Mouse (Mus musculus): ENCODE data around the gene Tmem88b.
A peak's percentile ranks its signal among the peaks of the same experiment; 100 is the strongest.

Gene Tmem88b

GRCm38 (mm10) chr4:155785819-155786218, at the start of gene Tmem88b:
Gene Tmem88b, minus strand, starts transcription at chr4:155785874.
- DNase-seq (ENCODE audit: low spot score): no peak

DNA sequence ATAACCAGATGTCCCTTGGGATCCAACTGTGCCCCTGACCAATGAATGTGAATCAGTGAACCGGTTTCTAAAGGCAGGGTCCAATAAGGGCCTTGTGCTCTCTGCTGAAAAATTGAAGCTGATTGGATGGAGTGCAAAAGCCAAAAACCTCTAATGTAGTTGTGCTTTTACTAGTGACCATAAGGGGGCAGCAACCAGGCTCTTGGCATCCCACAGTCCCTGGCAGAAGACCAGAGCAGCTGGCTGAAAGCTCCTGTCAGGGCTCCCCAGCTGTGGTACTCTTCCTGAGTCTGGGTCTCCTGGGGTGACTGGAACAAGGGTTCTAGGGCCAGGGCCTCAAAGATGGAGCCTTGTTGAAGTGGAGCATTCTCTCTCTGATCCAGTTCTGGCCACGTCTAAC, 48.2 kb upstream of the Tmem88b start:
- DNase-seq (ENCODE audit: low spot score): peak; percentile 87

DNA sequence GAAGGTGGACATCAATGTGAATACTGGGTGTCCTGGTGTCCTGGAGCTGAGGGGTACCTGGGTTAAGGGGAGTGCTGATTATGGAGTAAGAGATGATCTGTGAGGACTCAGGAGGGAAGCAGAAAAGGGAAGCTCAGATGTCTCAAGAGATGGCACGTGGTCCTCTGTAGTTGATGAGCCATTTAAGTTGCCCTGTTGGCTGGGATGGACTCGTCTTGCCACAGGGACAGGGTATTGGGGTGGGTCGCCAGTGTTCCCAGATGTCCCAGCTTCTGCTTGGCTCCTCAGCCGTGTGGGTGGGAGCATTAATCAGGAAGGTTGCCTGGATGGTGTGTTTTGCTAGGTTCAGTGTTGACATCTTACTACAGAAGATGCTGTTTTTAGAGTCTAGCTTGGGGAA, 47.6 kb upstream of the Tmem88b start:
- DNase-seq (ENCODE audit: low spot score): no peak

DNA sequence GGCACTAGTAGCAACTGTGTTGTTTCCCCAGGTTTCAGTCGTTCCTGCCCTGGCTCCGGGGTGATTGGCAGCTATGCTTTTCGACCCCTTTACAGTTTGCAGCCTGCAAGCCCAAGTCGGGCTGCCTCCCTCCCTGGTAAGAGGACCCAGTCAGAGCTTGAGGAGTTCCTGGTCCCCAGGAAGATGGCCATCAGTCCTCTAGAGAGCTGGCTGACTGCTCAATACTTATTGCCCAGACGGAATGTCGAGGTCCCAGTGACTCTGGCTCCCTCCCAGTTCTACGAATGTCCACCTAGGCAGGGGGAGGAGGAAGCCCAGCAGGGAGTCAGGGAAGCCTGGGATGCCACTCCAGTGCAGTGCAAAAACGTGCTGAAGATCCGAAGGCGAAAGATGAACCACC, 46.6 kb upstream of the Tmem88b start:
- no peak for DNase-seq (ENCODE audit: low spot score)

DNA sequence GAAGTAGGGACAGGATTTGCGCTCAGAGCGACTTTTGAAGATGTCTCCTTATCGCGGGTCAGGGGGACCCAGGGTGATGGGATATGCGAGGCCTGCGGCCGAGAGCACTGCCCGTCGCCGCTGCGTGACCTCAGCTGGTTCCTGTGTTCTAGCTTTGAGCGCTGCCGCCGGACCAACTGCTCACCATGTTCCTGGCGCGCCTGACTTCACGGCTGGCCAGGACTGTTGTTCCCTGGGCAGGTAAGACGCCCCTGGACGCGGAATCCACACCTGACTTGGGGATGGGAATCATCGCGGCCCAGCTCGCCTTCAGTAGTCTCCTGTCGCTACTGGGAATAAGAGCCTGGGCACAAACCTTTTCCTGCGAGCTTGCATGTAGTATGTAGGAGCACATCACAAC, 46.2 kb upstream of the Tmem88b start:
- DNase-seq (ENCODE audit: low spot score): no peak

GRCm38 (mm10) chr4:155831205-155831766, 45.6 kb upstream of the Tmem88b start, which contains the start of gene Aurkaip1:
Gene Aurkaip1, plus strand, starts transcription at chr4:155831272.
- peak; percentile 98 for DNase-seq (ENCODE audit: low spot score)

DNA sequence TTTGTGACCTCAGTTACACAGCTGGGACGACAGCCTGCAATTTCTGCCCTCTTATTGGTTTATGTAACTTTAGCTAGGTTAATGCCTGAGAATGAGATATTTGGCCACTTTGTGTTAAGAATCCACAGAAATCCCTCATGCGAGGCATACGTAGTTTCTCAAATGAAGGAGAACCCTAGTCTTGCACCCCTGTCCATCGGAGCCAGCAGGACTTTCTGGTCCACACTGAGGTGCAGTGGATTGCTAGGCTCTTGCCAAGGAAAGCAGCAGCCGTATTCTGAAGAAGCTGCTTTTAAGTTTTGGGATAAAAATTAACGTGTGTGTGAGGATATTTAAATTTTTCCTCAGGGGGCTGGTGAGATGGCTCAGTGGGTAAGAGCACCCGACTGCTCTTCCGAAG, 44.9 kb upstream of the Tmem88b start:
- no peak for DNase-seq (ENCODE audit: low spot score)

GRCm38 (mm10) chr4:155829866-155830265, 44.2 kb upstream of the Tmem88b start:
- DNase-seq (ENCODE audit: low spot score): no peak

- DNase-seq (ENCODE audit: low spot score): no peak
Observed at GRCm38 (mm10) chr4:155823443-155823842, 37.8 kb upstream of the Tmem88b start.

GRCm38 (mm10) chr4:155821025-155821424, 35.4 kb upstream of the Tmem88b start:
- DNase-seq (ENCODE audit: low spot score): peak; percentile 51

GRCm38 (mm10) chr4:155817533-155817932, 31.9 kb upstream of the Tmem88b start:
- DNase-seq (ENCODE audit: low spot score): no peak

DNA sequence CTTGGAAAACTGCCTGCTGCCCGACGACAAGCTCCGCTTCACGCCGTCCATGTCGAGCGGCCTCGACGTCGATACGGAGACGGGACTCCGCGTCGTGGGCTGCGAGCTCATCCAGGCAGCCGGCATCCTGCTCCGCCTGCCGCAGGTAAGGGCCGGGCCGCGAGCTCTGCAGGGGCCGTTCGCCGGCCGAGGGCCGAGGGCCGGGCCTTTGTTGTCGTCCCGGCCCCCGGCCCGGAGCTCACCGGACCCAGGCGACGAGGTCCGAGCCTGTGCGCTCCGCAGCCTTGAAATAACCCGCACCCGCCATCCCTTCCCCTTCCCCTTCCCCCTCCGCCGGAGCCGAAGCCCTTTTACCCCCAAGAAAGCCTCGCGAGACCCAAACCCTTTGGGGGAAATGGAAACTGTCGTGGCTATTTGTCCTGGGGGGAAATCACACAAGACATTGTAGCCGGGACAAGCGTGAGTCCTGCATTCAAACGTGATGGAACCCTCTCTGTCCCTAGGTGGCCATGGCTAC, 27.0 kb upstream of the Tmem88b start:
- peak; percentile 56 for DNase-seq (ENCODE audit: low spot score)

GRCm38 (mm10) chr4:155811929-155812664, 26.4 kb upstream of the Tmem88b start, which contains the start of gene Ccnl2:
Gene Ccnl2, plus strand, starts transcription at chr4:155812489.
- DNase-seq (ENCODE audit: low spot score): peak; percentile 97

- no peak for DNase-seq (ENCODE audit: low spot score)
Observed at GRCm38 (mm10) chr4:155807841-155808240, 22.2 kb upstream of the Tmem88b start.

DNA sequence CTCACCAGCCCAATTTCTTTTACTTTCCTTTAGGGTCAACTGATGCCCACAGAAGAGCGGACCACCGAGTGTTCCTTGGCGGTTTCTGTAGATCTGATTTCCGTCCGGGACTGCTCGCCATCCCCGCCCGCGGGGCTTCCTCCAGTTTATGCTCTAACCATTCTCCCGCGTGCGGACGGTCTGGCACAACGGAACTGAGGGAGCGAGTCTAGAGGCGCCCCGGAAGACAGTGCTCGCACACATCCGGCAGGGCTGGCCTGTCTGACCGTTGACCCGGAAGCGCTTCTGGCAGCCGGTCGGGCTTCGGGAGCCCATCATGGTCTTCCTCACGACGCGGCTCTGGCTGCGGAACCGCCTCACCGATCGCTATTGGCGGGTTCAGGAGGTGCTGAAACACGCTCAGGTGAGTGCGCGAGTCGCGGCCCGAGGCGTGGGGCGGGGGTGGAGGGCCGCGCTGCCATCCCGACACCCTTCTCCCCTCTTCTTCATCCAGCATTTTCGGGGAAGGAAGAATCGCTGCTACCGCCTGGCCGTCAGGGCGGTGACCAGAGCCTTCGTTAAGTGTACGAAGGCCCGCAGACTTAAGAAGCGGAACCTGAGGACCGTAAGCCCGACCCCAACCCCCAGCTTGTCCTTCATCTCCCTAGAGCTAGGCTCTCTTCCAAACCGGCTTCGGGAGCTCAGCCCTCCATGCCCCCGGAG, 17.8 kb upstream of the Tmem88b start:
- peak; percentile 97 for DNase-seq (ENCODE audit: low spot score)

- DNase-seq (ENCODE audit: low spot score): peak; percentile 59
Observed at GRCm38 (mm10) chr4:155802741-155803339, 17.2 kb upstream of the Tmem88b start, which contains the start of gene Mrpl20. Gene Mrpl20, plus strand, starts transcription at chr4:155802878.

DNA sequence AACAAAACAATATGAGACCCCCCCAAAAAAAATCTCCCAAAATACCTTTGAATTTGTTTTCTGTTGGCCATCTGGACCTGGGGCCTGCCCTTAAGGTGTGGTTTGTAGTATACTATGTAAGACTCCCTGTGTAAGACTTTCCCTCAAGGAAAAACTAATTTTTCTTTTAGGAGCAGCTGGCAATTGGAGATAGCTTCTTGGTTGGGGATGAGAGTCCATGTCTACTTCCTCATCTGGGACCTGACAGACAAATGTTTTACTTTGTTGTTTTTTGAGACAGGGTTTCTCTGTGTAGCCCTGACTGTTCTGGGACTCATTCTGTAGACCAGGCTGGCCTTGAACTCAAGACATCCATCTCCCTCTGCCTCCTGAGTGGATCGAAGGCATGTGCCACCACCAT, 16.4 kb upstream of the Tmem88b start:
- DNase-seq (ENCODE audit: low spot score): no peak

GRCm38 (mm10) chr4:155793730-155794129, 8.1 kb upstream of the Tmem88b start:
- DNase-seq (ENCODE audit: low spot score): no peak

DNA sequence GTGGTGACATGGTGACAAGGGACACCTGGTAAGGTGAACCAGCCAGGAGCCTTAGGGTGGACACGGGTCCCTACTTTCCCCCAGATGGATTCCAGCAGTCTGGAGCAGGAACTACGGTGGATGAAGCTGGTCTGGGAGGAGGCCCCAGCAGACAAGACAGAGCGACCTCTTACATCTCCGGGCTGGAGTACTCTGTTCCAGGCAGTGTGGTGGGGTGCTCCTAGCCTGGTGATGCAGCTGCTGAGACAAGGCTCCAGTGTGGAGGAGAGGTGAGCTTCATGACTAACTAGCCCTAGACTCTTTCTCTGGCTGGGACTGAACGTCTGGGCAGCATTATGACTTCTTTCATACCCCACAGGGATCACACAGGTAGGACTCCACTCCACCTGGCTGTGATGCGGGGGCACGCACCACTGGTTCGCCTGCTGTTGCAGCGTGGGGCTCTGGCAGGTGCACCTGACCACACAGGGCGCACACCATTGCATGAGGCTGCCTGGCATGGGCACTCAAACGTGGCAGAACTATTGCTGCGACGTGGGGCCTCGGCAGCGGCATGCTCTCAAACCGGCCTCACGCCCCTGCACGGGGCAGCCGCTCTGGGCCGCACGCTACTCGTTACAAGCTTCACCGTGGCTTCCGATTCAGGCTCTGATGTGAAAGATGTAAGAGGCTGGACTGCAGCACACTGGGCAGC, 5.7 kb upstream of the Tmem88b start:
- DNase-seq (ENCODE audit: low spot score): no peak

- DNase-seq (ENCODE audit: low spot score): no peak
Observed at GRCm38 (mm10) chr4:155790650-155791161, 5.0 kb upstream of the Tmem88b start.

DNA sequence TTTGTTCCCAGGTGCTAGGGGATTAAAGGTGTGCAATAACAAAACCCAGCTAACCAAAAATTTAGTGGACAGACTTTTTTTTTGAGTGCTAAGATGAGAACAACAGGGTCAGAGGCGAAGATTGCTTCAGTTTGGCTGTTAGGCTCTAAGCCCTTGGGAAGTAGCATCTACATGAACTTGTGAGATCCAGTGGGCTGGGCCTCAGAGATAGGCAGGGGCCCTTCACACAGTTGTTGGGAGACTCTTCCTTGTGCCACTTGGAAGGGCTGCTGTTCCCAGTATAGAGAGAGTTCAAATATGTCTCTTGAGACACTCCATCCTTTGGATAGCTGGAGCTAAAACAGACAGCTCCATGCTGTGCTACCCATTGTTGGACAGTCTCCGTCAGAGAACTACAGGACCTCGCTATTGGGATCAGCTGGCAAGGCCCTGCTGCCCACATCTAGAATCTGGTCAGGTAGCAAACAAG, 4.4 kb upstream of the Tmem88b start, which contains the start of gene Ankrd65:
Gene Ankrd65 (plus strand): TSS at position 419 of the 469 bp plus-strand sequence.
- no peak for DNase-seq (ENCODE audit: low spot score)
